Mouse (Mus musculus): ENCODE data around the gene 4933411K16Rik.

Gene 4933411K16Rik

DNA sequence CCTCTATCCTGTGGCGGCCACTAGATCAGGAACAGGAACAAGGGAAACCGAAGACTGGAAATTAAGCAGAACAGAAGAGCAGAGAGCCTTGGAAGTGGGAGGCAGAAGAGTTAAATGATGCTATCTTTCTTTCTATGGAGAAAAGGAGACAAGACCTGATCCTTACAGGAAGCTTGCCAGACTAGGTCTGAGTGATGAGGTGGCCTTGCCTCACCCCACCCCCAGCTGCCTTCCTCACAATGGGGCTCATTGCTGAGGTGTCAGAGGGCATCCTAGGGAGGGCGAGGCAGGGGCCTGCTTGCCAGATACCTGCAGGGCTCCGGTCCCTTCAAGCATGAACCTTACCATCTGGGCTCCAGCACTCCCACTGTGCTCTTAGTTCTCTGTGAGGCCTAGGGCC, at the start of gene 4933411K16Rik:
Gene 4933411K16Rik, plus strand, starts transcription at position 301 of the 400 bp plus-strand sequence.
- DNase-seq (ENCODE audit: low read depth, low spot score) = peak; percentile 16

DNA sequence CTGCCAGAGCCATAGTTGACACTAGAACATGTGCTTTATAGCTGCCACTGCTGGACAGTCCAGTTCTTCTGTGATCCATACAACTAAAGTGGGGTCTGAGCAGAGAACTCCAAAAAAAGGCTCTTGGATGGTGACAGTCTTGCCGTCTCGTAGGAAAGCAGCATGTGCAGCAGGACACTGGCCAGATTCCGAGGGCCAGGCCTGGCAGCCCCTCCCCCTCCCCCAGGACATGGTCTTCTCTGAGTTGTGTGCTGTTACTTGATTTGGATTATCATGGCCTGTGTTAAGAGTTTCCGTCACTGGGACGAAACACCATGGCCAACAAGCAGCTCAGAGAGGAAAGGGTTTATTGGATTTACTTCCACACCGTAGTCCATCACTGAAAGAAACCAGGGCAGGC, 47.8 kb upstream of the 4933411K16Rik start:
- no peak for DNase-seq (ENCODE audit: low read depth, low spot score)

DNA sequence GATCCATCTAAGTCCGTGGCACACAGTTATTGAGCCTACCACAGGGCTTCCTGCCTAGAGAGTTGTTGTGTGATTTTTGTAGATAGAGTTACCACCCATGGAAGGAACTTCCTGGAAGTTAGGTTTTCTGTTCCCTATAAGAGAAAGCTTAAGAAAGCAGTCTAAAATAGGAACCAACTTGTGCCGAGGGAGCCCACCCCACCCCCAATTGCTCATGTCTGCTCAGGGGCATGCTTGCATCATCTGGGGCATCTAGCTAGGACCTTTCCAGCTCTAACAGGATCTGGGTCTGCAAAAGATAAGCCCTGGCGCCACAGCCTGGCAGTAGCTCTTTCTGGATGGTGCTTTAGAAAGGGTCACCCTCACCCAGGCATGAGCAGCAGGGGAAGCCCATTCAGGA, 46.4 kb upstream of the 4933411K16Rik start:
- no peak for DNase-seq (ENCODE audit: low read depth, low spot score)

DNA sequence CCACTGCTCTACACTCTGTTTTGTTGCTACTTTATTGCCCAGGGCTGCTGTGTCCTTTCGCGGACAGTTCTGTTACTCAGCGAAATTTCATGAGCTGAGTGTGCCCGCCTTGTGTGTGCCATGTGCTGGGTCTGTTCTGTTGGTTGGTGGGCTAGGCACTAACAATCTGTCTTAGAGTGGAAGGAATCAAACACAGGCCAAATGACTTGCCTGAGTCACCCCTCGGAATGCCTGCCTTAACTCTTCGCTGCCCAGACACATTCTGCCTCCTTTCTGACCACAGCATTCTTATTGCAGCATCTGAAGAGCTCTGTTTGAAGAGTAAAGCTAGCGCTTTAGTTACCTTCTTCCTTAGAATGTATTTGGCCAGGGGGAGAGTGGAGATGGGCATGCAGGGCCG, 45.5 kb upstream of the 4933411K16Rik start:
- no peak for DNase-seq (ENCODE audit: low read depth, low spot score)

DNA sequence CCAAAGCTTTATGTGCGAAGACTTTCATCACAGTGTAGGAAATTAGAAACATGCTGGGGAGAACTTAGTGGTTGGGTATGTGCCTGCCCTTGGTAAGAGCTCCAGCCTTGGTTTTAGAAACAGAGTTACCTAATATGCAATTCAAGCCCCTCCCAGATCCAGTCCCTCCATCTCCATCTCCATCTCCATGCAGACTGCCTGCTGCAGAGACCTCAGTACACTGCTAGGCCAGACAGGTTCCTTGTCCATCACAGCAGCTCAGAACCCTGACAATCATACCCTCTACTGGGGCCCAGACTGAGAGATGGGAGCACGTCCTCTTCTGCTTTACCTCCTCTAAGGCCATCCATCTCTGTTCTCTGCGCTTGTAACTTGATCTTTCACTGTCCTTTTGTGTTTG, 43.5 kb upstream of the 4933411K16Rik start:
- DNase-seq (ENCODE audit: low read depth, low spot score) = peak; percentile 55

DNA sequence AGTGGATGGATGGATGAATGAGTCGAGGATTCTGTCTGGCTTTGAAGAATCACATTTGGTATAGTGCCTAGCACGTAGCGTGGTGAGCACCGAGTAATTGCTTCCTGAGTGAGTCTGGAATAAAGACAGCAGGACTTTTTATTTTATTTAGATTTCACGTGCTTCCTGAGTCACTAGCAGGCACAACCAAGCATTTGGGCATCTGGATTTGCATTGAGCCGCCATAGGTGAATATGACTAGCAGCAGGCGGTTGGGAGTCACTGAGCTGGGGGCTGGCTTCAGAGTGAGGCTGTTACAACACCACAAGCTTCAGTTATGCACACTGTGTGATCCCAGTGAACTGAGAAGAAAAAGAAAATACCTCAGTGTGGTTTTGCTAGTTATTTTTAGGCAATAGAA, 43.0 kb upstream of the 4933411K16Rik start:
- no peak for DNase-seq (ENCODE audit: low read depth, low spot score)

DNA sequence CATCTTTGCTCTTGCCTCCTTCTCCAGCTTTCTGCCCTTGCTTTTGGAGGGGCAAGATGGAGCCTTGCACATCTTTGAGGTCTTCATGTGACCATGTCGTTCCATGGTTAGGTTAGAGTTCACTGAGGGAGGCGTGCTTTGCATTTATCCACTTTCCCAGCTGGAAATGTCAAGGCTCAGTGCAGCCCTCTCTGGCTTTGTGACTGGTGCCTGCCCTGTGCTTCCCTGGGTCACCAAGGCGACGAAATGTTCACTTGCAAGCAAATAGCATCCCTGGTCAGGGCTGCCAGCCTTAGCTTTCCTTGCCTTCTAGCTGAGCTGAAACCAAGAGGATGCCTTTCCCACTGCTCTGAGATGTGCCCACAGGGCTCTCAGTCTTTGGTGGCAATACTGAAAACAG, 41.6 kb upstream of the 4933411K16Rik start:
- no peak for DNase-seq (ENCODE audit: low read depth, low spot score)

DNA sequence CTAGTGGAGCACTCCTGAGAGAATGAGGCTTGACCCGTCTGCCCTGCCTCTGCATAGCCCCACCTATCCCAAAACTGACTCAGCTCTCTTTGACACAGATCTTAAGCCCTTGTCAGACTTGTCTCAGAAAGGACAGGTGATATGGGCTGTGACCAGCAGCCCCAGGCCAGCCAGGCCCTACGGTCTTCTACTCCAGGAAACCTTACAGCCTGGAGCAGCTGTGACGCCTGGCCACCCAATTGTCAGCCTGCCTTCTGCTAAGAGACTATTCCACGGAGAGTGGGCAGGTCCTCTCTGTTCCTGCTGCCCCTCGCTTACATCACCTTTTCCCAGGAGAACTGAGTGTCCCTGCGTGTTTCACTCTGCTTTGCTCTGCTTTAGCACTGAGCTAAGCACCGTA, 40.9 kb upstream of the 4933411K16Rik start:
- no peak for DNase-seq (ENCODE audit: low read depth, low spot score)

DNA sequence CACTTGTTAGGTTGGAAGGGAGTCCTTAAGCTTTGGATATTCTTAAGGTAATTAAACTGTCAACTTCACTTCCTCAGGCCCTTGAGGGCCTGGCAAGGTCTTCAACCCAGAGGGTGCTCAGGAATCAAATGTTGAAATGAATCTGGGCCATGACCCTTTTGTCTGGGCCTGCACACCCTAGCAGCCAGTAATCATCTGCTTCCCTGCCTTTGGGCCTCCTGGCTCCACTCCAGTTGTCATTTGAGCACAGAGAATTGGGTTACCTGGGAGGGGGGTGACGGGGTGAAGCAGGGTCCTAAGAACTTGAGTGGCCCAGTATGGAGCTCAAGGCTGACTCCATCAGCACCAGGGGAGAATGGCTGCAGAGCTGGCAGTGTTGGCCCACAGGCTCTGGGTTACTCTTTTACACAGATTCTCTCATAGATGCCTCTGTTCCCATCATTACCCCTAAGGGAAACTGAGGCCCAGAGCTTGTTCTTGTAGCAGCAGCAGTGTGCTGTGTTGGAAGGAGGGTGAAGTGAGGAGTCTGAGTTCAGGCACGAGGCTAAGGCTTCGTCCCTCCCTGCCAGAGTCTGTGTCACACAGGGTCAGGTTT, 37.7 kb upstream of the 4933411K16Rik start:
- DNase-seq (ENCODE audit: low read depth, low spot score) = no peak

DNA sequence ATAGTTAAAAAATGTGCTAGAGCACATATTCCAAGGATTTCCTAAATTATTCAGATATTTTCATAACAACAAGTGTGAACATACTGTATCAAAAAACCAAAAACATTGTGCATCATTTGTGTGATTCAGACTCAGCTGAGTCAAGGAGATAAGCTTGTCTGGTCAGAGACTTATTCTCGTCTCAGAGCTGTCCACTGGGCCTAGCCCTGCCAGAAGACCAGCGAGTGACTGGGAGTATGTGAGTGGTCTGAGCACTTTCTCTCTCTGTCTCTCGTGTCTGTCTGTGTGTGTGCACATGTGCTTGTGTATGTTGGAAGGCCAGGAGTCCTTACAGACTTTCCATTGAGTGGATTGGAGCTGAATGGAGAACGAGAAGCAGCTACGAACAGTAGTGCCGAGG, 37.0 kb upstream of the 4933411K16Rik start:
- no peak for DNase-seq (ENCODE audit: low read depth, low spot score)

DNA sequence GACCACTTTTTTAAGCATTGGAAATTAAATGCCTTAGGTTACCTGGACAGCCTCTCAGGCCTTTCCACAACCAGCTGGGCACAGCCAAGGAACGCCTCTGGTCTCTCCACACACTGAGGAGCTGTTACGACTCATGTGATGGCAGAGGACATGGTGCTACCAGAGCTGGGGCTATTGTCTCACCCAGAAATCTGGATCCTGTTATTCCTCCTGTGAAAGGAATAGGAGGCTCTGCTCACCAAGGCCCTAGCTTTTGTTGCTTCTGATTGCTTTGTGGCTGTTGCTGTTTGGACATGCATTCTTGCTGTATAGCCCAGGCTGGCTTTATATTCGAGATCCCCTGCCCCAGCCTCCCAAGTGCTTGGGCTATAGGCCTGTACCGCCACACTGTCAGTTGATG, 35.8 kb upstream of the 4933411K16Rik start:
- no peak for DNase-seq (ENCODE audit: low read depth, low spot score)

DNA sequence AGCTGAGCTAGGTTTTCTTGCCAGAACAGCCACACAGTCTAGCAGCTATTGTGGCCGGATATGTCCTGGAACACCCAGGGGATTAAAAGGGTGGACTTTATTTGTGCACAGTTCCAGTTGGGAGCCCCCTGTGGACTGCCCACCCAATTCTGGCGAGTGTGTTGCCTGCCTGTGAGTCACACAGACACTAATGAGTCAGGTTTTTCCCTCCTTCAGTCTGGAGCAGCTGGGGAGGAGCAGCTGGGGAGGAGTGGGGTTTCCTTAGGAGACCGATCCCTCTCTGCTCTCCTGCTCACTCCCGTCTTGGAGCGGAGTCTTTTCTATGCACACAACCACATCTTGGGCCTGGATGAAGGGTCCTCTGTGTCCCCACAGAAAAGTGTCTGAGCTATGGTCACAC, 35.2 kb upstream of the 4933411K16Rik start:
- no peak for DNase-seq (ENCODE audit: low read depth, low spot score)

DNA sequence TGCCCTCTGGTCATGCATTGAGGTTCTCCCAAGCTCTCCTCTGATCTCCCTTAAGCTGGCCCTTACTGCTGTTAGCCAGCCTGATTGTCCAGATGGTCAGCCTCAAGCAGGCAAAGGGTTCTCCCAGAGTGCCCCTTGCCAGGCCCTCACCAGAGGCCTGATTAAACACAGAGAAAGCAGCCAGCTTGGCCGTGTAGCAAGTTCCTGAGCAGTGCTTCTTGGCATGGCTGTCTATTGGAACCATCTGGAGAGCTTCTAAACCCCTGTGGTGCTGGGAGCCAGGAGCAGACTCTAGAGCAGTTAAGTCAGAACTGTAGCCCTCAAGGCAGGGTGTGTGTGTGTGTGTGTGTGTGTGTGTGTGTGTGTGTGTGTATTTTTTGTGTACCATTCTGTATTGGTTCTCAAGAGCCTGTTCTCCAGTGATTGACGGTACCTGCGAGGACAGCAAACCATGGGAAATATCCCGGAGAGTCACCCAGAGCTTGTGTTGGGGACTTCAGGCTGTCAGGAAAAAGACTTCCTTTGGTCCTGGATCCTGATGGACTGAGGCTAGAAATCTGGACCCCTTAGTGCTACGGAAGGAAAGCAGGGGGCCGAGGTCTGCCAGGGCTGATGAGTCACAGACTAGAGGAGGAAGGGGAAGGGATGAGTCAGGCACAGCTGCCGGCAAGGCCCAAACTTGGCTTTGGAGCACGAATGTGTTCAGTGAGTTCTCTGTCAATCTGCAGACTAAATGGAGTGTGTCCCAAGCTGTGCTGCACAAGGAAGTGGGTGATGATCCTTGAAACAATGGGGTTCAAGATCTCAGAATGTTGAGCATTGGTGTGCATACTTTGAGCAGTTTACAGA, 34.4 kb upstream of the 4933411K16Rik start:
- DNase-seq (ENCODE audit: low read depth, low spot score) = no peak

DNA sequence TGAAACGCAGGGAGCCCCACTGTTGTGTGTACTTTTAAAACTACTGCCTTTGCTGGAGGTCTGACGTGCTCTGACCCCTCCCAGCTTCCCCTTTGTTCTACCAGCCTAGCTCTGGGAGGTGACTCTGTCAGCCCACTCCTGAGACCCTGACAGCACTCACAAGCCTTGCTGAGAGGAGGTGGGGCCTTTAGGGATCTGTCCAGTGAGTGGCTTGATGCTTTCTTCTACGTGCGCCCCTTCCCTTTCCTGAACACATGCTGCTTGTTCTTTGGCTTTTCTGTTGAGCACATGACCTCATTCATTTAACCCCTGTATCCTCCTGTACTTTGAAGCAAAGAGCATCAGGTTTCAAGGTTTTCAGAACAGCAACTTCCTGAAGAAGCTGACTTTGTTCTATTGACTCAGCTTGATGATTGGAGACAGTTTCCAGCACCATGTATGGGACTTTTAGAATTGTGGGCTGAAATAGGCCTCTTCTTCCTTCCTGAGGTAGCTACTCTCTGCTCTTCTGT, 33.0 kb upstream of the 4933411K16Rik start:
- DNase-seq (ENCODE audit: low read depth, low spot score) = peak; percentile 27

DNA sequence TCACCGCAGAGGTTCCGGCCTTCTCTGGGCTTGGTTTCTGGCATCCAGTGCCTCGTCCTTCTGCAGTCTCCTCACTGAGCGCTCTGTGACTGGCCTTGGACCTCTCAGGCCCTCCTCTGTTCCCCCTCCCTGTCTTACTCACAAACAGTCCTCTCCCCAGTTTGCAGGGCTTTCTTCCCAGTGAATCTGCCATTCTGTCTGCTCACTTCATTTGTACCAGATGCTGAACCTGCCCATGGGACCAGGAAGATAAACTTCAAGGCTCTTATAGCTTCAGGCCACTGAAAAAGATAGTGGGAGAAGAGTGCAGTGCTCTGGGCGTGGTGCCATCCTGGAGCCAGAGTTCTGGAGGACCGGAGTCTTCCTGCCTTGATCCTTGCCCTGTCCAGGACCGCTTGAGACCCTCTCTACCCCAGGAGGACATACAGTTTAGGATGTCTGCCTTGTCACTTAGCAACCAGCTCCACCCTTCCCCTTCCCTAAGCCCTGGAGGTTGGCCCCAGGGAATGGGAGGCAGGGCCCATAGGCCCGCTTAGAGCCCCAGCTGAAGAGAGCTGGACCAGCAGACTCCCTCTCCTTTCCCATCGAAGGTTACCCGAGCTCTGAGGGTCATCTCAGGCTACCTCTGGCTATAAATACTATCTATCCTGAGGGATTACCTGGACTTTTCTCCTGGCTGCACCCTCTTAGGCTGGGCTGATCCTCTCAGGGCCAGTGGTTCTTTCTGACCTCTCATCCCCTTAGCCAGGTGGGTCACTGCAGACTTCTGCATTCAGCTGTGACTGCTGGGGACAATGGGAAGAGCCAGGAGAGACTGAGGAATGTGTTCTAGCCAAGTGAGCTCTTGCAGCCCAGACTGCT, 30.1 kb upstream of the 4933411K16Rik start:
- DNase-seq (ENCODE audit: low read depth, low spot score) = no peak

DNA sequence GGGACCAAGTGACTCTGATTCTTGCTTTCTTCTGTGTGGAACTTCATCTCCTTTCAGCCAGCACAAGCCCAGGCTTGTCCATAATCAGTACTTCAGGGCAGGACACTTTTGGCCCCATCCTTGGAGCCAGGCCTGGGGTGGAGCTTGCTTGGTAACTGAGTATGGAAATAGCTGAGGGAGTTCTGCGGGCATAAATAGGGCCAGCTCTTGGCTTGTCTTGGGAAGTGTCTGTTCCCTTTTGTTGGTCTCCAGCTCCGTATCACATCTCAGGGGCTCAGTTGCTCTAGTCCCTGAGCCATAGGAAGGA, 29.6 kb upstream of the 4933411K16Rik start:
- peak; percentile 34 for DNase-seq (ENCODE audit: low read depth, low spot score)

DNA sequence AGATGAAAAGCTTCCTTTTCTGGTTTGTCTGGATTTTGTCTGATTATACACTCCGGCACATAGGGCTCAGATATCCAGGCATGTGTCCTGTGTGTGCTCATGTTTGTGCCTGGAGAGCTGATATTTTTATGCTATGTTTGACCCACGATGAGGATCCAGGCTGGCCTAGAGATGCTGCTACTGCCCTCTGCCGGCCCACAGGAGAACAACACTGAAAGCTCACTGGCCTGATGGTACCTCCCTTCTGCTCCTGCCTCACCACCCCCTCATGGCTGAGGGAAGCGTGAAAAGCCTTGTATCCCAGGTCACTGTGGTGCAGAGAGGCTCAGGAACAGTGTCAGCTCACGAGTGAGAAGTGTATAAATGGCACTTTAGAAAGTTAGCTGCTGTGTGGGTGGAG, 25.9 kb upstream of the 4933411K16Rik start:
- DNase-seq (ENCODE audit: low read depth, low spot score) = peak; percentile 67

DNA sequence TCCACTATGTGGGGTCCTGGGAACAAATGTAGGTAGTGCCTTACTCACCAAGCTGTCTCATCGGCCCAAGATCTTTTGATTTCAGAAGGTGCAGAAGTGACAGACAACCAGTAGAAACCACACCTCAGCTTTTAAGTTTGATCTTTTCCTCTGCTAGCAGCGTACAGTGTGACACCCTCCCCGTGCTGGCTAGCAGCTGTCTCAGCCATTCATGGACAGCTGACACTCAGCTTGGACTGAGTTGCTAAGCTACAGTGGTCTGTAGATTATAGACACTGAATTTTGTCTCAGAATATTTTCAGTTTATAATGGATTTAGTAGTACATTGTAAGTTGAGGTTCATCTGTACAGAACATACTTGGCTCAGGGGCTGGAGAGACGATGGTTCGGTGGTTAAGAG, 20.9 kb upstream of the 4933411K16Rik start:
- DNase-seq (ENCODE audit: low read depth, low spot score) = no peak

DNA sequence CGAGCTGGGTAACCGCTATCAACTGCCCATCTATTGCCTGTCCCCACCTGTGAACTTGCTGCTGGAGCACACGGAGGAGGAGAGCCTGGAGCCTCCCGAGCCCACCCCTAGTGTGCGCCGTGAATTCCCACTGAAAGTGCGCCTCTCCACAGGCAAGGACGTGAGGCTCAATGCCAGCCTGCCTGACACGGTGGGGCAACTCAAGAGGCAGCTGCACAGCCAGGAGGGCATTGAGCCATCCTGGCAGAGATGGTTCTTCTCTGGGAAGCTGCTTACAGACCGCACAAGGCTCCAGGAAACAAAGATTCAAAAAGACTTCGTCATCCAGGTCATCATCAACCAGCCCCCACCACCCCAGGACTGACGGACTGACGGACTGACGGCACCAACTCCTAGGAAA, 18.4 kb upstream of the 4933411K16Rik start:
- DNase-seq (ENCODE audit: low read depth, low spot score) = no peak

DNA sequence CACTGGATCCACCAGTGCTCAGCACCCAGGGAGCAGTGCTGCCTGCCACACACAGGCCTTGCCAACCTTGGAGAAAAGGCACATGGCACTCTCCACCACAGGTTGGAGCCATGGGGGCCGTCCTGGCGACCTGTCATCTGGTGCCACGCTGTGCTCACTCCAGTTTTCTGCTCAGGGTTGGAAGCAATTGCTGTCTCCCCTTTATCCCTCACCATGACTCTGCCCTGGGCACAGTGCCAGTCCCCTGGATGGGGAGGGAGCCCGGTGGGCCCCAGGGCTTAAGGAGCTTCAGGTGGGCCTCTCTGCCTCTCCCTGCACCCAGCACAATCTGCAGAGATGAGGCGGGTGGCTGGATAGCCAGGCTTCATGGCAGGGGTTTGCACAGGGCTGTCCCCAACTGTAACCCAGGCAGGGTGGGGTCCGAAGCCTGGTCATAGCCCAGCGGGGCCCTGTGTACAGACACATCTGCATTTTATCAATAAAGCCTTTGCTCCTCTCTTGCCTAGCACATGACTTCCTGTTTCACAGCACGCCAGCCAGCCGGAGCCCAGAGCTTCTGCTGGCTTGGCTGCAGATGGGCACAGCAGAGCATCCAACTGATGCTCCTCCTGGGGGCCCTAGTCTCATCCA, 17.8 kb upstream of the 4933411K16Rik start:
- no peak for DNase-seq (ENCODE audit: low read depth, low spot score)

DNA sequence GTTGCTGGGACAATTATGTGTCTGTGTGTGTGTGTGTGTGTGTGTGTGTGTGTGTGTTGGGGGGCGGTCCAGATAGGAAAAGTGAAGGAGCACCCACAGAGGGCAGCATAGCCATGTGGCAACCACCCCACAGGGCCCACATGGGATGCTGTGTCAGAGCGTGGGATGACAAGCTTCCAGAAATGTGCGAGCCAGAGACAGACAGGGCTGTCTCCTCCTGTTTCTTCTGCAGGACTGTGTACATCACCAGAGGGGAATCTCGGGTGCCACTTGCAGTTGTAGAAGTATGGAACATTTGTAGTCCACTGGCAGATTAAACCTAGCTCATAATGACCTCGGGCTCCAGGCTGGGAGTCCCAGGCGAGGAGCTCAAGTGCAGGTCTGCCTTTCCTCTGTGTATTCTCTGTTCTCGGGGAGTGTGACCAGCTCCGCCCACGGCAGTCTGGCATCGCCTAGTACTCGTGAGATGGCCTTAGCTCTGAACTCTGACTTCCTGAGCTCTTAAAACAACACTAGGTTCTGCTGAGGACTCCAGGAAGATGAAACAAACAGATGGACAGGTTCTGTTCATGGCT, 17.1 kb upstream of the 4933411K16Rik start:
- no peak for DNase-seq (ENCODE audit: low read depth, low spot score)

All from ES-CJ7 (cell line).